Mouse (Mus musculus) cerebellum, adult 2 months (tissue): ENCODE measurements around the gene Nipal1.

Experiments used
- CTCF ChIP-seq: fragments of 200-500 bp; IDR thresholded peaks from 2 replicates; pipeline ENCODE4 v1.5.1; 2011; ENCODE audit warnings: low read depth, mild to moderate bottlenecking, control low read depth, low read length, moderate library complexity, borderline replicate concordance; ENCODE audit not compliant: insufficient read depth
- POLR2A ChIP-seq: fragments of 200-500 bp; IDR thresholded peaks from 2 replicates; pipeline ENCODE4 v1.6.1; 2011; ENCODE audit warnings: low read length, control low read depth, borderline replicate concordance; ENCODE audit not compliant: insufficient read depth

- TF ChIP-seq POLR2A (no peak), CTCF (no peak)
These were observed 7.5 kb upstream of the Nipal1 start for GRCm38 (mm10) chr5:72640072-72640471.
